Mouse (Mus musculus): ENCODE data around the gene Sfmbt2. TPM values are rescaled to one million over a fixed set of nuclear protein-coding genes. Genes with fewer than 3 reads are reported as not detected.
"Not testable (repeated sequence)": the region's sequence is repeated elsewhere in the genome, so short reads cannot be mapped to it uniquely, and the experiment has no call there.

Sfmbt2 gene
- total and polyA plus RNA-seq, 3 experiments = 0.06 to 0.39 (median 0.25) TPM

DNA sequence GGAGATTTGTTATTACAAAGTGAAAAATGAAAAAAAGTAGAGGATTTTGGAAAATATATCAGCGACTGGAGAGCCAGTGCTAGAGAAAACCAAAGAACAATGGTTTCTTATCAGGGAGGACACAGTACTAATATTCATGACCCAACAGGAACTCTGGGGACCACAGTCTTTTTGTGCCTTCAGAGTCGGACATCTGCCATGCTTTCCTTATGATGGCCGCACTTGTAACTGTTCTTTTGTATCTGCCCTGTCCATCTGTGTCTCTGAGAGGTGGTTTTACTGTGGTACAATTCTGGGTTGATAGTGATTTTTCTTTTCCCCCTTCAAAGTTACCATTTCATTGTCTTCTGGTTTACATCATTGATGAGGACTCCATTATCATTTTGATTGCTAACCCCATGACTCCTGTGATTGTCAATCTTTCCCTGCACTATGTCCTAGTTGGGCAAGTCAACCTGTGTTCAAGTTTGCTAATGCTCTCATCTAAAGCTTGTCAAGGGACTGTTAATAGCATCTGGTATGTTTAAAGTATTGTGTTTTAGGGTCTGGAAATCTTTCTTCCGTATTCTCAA, 35.2 kb upstream of the Sfmbt2 start:
- 47% methylated on average over 4 of the region's 4 CpGs for WGBS
- peaks cover 1% of the 10 kb centered on the region; the same call in 1 of the 2 replicates for H3K27me3 ChIP-seq (ENCODE audit: control insufficient read depth, insufficient read depth, low read length)
- intact Hi-C loops (cut with DNase I) = no loop called here

GRCm38 (mm10) chr2:10340022-10340421, 30.3 kb upstream of the Sfmbt2 start:
- WGBS = 62% methylated on average over 1 of the region's 1 CpGs
- Histone ChIP-seq H3K9ac (ENCODE audit: low read depth, low read length) (no peak overlapping the region), H3K79me2 (replicated peaks; ENCODE audit: control insufficient read depth, insufficient read depth, low read length) (no peaks in the 10 kb centered on the region), H3K36me3 (ENCODE audit: control insufficient read depth, insufficient read depth, low read length) (no peaks in the 10 kb centered on the region), H3K27me3 (ENCODE audit: control insufficient read depth, insufficient read depth, low read length) (no peaks in the 10 kb centered on the region), H3K4me3 (no peak overlapping the region), H3K27ac (no peak overlapping the region), H3K4me1 (ENCODE audit: control insufficient read depth, insufficient read depth, low read length) (no peaks in the 10 kb centered on the region)
- no peak for DNase-seq
- TF ChIP-seq EP300 (IDR thresholded peaks at IDR 0.05; ENCODE audit: insufficient read depth, low read depth, low read length) (no peak), CTCF (IDR thresholded peaks at IDR 0.05) (no peak)
- intact Hi-C loops (cut with DNase I) = no loop called here

More for the DNA sequence above, 35.2 kb upstream of the Sfmbt2 start:
- no peaks in the 10 kb centered on the region for H3K4me1 ChIP-seq (ENCODE audit: control insufficient read depth, insufficient read depth, low read length)
- H3K79me2 ChIP-seq (replicated peaks; ENCODE audit: control insufficient read depth, insufficient read depth, low read length) = no peaks in the 10 kb centered on the region
- DNase-seq = no peak
- H3K36me3 ChIP-seq (ENCODE audit: control insufficient read depth, insufficient read depth, low read length) = no peaks in the 10 kb centered on the region
- no peak overlapping the region for H3K4me3 ChIP-seq
- no peak for TF ChIP-seq POLR2A (IDR thresholded peaks at IDR 0.05; ENCODE audit: insufficient read depth, low read depth, low read length)
- TF ChIP-seq CTCF (IDR thresholded peaks at IDR 0.05) = no peak
- TF ChIP-seq EP300 (IDR thresholded peaks at IDR 0.05; ENCODE audit: insufficient read depth, low read depth, low read length) = no peak
- H3K9ac ChIP-seq (ENCODE audit: low read depth, low read length) = no peak overlapping the region
- no peak overlapping the region for H3K27ac ChIP-seq

DNA sequence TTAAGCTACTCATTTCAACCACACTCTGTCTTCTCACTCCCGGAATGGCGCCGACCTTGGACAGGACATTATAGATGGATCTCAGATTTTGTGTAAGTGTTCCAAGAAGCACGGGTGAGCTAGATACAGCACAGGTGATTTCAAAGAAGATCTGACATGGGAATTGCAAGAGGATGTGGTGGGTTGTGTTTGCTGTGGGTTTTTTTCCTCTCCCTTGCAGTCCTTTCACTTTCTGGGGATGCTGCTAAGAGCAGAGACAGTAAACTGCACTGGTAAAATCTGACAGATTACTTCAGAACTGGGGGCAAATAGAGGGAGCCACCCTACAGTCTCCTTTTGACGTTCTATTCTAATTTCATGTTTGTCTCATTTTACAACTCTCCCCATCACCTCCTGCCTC, 26.8 kb upstream of the Sfmbt2 start:
- no peak overlapping the region for H3K9ac ChIP-seq (ENCODE audit: low read depth, low read length)
- no peak for DNase-seq
- H3K36me3 ChIP-seq (ENCODE audit: control insufficient read depth, insufficient read depth, low read length) = no peaks in the 10 kb centered on the region
- no peak overlapping the region for H3K27ac ChIP-seq
- intact Hi-C loops (cut with DNase I) = no loop called here
- WGBS = 75% methylated on average over 5 of the region's 5 CpGs
- H3K79me2 ChIP-seq (replicated peaks; ENCODE audit: control insufficient read depth, insufficient read depth, low read length) = no peaks in the 10 kb centered on the region
- TF ChIP-seq CTCF (IDR thresholded peaks at IDR 0.05) (no peak), POLR2A (IDR thresholded peaks at IDR 0.05; ENCODE audit: insufficient read depth, low read depth, low read length) (no peak), EP300 (IDR thresholded peaks at IDR 0.05; ENCODE audit: insufficient read depth, low read depth, low read length) (no peak)
- no peak overlapping the region for H3K4me3 ChIP-seq
- H3K4me1 ChIP-seq (ENCODE audit: control insufficient read depth, insufficient read depth, low read length) = no peaks in the 10 kb centered on the region
- H3K27me3 ChIP-seq (ENCODE audit: control insufficient read depth, insufficient read depth, low read length) = no peaks in the 10 kb centered on the region

DNA sequence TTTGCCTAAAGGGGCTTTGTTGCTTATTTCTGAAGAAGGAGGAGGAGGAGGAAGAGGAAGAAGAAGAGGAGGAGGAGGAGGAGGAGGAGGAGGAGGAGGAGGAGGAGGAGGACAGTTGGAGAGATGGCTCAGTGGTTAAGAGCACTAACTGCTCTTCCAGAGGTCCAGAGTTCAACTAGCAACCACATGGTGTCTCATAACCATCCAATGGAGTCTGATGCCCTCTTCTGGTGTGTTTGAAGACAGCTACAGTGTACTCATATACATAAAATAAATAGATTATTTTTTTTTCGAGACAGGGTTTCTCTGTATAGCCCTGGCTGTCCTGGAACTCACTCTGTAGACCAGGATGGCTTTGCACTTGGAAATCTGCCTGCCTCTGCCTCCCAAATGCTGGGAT, 26.2 kb upstream of the Sfmbt2 start:
- H3K4me3 ChIP-seq; H3K27me3 ChIP-seq (ENCODE audit: control insufficient read depth, insufficient read depth, low read length); H3K9ac ChIP-seq (ENCODE audit: low read depth, low read length); H3K79me2 ChIP-seq (replicated peaks; ENCODE audit: control insufficient read depth, insufficient read depth, low read length); H3K27ac ChIP-seq; DNase-seq; H3K4me1 ChIP-seq (ENCODE audit: control insufficient read depth, insufficient read depth, low read length); H3K36me3 ChIP-seq (ENCODE audit: control insufficient read depth, insufficient read depth, low read length); intact Hi-C loops (cut with DNase I): not testable (repeated sequence)
- WGBS = 68% methylated on average over 1 of the region's 1 CpGs

GRCm38 (mm10) chr2:10347193-10347592, 23.1 kb upstream of the Sfmbt2 start:
- no peak for DNase-seq
- Histone ChIP-seq H3K4me3 (no peak overlapping the region), H3K36me3 (ENCODE audit: control insufficient read depth, insufficient read depth, low read length) (no peaks in the 10 kb centered on the region), H3K79me2 (replicated peaks; ENCODE audit: control insufficient read depth, insufficient read depth, low read length) (no peaks in the 10 kb centered on the region), H3K27ac (no peak overlapping the region), H3K9ac (ENCODE audit: low read depth, low read length) (no peak overlapping the region), H3K4me1 (ENCODE audit: control insufficient read depth, insufficient read depth, low read length) (no peaks in the 10 kb centered on the region), H3K27me3 (ENCODE audit: control insufficient read depth, insufficient read depth, low read length) (no peaks in the 10 kb centered on the region)
- intact Hi-C loops (cut with DNase I) = no loop called here
- TF ChIP-seq CTCF (IDR thresholded peaks at IDR 0.05) = no peak
- no peak for TF ChIP-seq POLR2A (IDR thresholded peaks at IDR 0.05; ENCODE audit: insufficient read depth, low read depth, low read length)
- TF ChIP-seq EP300 (IDR thresholded peaks at IDR 0.05; ENCODE audit: insufficient read depth, low read depth, low read length) = no peak
- WGBS = 85% methylated on average over 4 of the region's 4 CpGs

DNA sequence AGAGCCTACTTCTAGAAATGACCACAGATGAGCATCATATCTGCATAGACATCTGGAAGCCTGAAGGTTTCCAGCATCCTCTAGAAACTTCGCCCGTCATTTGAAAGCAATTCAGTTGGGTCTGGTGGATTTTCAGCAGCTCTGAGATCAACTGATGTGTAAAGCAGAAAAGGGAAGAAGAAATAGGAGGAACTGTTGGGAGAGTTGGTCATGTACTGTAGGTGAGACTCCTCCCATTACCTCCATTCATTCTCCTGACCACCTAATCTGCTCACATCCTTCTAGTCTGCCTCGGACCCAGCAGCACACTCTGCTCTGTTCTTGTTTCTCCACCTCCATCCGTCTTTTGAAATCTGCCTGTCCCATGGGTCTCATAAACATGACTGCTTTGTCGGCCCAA, 22.3 kb upstream of the Sfmbt2 start:
- 69% methylated on average over 5 of the region's 5 CpGs for WGBS
- no peak overlapping the region for H3K27ac ChIP-seq

More for the DNA sequence above, 22.3 kb upstream of the Sfmbt2 start:
- no peaks in the 10 kb centered on the region for H3K4me1 ChIP-seq (ENCODE audit: control insufficient read depth, insufficient read depth, low read length)
- intact Hi-C loops (cut with DNase I) = no loop called here
- TF ChIP-seq POLR2A (IDR thresholded peaks at IDR 0.05; ENCODE audit: insufficient read depth, low read depth, low read length) (no peak), CTCF (IDR thresholded peaks at IDR 0.05) (no peak), EP300 (IDR thresholded peaks at IDR 0.05; ENCODE audit: insufficient read depth, low read depth, low read length) (no peak)
- H3K27me3 ChIP-seq (ENCODE audit: control insufficient read depth, insufficient read depth, low read length) = no peaks in the 10 kb centered on the region
- H3K36me3 ChIP-seq (ENCODE audit: control insufficient read depth, insufficient read depth, low read length) = no peaks in the 10 kb centered on the region
- H3K9ac ChIP-seq (ENCODE audit: low read depth, low read length) = no peak overlapping the region
- no peak overlapping the region for H3K4me3 ChIP-seq
- H3K79me2 ChIP-seq (replicated peaks; ENCODE audit: control insufficient read depth, insufficient read depth, low read length) = no peaks in the 10 kb centered on the region
- DNase-seq = no peak

Data from heart, adult 2 months (tissue).